Mouse (Mus musculus) ZHBTc4 (cell line): ENCODE results near the gene Gm20075.
"Not testable (repeated sequence)": the region's sequence is repeated elsewhere in the genome, so short reads cannot be mapped to it uniquely, and the experiment has no call there.

Experiments
- DNase-seq: peaks from one replicate; pipeline ENCODE4 v3.0.0-alpha.2; 2011; ENCODE audit warnings: low read depth, low spot score

Gm20075 gene

DNA sequence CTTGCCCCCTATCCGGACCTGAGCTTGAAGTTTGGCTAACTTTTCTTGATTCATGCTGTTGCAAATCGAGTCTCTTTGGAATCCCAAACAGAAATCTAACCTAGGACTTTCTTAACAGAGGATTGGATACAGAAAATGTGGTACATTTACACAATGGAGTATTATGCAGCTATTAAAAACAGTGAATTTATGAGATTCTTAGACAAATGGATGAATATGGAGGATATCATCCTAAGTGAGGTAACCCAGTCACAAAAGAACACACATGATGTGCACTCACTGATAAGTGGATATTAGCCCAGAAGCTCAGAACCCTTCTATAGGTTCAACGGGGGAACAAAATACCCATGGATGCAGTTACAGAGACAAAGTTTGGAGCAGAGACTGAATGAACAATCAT is at the start of gene Gm20075:
Gene Gm20075, minus strand, starts transcription at position 101 of the 400 bp plus-strand sequence.
- not testable (repeated sequence) for DNase-seq

DNA sequence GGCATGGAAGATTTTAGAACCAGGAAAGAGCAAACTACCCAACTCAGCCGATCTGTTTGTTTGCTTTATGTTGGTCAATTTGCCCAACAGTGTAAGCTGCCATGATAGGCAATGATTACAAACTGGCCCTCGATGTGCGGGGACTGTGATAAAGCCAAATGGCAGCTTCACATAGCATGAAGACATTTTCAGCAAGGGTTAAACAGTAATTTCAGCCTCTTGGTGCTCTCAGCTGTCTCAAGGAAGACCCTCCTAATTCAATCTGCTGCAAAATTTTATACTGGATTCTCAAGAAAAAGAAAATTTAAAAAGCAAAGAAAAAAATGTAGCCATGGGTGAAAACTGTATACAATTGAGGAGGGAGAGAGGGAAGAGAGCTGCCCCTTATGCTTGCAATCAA is 47.9 kb upstream of the Gm20075 start:
- DNase-seq: no peak

DNA sequence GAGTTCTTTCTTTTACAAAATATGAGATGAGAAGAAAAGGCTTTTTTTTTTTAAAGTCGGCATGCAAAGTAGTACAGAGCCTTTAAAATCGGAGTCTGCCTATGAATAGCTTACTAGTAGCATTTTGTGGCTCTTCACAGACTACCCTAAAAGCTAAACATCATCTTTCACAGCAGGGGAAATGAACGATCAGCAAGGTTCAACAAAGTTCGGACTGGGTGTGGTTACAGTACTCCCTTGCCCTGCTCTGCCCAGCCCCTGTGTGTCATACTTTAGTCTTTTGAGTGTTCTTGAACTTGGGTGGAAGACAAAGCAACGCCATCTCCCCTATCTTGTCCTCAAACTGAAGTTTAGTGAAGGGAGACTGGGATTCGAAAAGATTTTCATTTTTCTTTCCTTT is 45.5 kb upstream of the Gm20075 start:
- peak; percentile 59 for DNase-seq

DNA sequence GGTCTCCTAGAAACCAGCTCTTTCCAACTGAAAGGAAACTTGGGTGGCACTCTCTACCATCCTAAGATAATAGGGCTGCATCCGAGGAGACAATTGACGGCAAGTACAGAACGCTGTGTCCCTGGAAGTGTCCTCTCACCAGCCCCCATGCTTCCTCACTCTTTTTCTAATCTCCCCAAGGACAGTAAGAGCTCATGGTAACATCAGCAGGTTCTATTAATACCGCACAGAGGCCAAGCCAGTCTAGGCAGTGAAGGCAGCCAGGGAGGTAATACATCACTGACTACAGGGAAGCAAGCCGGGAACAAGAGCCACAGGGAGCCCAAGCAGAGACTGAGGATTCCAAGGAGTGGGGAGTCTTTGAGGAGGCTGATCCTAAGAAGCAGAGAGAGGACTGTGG is 43.8 kb upstream of the Gm20075 start:
- DNase-seq: no peak

DNA sequence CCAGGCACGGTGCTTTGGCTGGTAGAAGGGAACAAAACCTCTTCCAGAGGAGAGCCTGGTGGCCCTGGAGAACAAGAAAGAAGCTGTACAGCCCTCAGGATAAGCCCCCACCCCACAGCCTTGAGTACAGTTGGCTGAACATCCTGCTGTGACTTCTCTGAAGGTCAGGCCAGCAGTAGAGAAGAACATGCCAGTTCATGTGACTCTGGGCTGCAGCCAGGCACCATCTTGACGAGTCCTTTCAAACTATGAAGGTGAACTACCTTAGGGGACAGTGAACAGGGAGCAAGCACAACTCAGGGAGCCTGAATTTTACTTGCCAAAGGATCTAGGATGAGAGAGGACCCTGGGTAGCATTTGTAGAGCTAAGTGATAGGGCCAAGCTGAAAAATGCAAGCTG is 31.5 kb upstream of the Gm20075 start:
- DNase-seq: no peak

DNA sequence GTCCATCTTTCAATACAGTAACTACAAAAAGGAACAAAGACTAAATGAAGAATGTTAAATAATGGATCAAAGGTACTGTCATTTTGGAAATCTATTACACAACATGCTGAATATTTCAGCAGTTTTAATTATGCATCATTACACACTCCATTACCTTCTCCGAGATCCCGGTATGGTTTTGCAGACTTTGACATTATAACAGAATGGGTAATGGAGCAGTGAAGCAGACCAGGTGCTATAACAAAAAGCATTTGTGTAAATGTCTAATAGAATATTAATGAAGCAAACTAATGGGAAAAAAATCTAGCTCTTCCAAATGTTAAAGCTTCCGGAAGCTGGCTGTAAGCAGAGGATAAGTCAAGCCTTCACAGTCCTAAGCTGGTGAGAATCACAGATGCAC is 29.6 kb upstream of the Gm20075 start:
- no peak for DNase-seq

DNA sequence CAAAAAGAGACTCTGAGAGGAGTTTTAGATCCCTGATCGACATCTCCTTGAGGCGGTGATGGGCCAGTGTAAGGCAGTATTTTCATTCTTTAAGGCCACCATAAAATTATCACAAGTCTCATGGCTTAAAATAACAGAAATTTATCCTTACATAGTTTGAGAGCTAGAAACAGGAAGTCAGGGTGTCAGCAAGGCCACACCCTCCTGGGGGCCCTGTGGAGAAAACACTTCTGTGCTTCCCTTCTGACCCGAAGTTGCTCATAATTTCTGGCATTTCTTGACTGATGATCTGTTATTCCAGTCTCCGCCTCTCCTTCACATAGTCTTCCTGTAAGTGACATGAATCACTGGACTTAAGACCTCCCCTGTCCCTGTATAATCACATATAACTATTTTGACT is 25.2 kb upstream of the Gm20075 start:
- no peak for DNase-seq

DNA sequence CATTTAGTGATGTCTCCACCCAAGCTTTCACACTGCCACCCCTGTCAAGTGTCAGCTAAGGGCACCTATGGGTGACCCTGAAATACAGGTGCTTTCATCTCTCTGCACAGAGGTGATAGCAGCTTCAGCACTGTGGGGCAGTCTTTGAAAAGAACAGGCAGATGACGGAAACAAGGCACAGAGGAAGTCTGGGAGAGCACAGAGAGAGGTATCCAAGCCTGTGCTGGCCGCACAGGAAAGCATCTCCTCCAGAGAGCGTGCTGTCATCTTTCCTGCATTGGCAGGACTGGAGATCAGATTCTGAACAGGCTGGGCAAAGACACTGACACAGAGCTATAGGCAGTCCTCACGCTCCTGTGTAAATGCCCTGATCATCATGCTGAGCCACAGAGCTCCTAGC is 9.8 kb upstream of the Gm20075 start:
- no peak for DNase-seq

DNA sequence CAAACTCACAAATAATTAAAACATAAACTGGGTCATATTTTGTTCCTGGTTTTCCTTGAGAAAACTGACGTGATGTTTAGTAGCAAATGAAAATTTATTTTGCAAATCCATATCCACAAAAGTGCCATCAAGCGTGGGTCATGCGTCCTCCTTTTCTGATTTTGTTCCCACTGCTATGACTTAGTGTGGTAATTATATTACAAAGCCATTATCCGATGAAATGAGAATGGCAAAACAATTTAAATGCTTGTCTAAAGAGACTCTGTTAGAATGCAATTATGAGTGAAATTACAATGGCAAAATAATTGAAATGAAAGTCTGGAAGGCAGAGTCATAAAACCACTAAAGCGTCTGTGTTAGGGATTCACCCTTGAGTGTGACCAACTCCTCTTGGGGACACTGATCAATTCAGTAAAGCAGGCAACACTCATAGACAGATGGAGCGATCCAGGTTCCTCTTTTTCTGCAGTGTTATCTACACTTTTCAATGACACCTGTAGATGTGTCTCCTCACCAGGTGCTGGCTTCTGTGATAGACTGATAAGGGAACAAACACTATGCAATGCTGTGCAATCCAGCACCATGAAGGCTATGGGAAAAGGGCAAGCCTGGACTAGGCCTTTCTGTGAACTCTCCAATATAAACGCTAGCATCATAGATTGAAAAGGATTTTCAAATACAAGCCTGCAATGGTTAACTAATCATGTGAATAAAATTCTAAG is 4.6 kb upstream of the Gm20075 start:
- DNase-seq: no peak

DNA sequence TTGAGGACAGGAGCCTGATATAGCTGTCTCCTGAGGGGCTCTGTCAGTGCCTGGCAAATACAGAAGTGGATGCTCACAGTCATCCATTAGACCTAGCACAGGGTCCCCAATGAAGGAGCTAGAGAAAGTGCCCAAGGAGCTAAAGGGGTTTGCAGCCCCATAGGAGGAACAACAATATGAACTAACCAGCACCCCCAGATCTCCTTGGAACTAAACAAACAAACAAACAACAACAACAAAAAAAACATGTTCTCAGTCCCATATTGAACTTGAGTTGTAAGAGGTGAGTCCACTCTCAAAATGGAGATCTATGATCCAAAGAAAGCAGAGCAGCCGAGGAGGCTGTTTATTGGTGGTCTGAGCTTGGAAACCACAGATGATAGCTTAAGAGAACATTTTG is 578 bp upstream of the Gm20075 start, which contains the start of gene Gm17190:
Gene Gm17190, plus strand, starts transcription at position 301 of the 400 bp plus-strand sequence.
- not testable (repeated sequence) for DNase-seq

DNA sequence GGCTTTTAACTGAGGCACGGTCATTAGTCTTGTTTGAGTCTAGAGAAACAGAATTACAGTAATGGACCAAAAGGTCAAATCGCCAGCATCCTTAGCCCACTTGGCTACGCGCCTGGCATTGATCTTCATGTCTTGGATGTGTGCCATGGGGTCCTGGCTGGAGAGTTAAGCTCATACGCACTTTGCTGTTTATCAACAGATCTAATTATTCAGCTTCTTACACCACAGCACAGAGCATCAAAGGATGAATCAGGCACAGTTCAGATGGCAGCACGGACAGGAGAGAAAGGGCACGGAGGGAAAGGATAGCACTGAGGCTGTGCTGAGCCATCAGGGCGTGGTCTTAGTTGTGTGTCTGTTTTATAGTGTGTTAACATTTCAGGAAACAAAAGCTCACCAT is 7.6 kb downstream of the Gm20075 start:
- no peak for DNase-seq

DNA sequence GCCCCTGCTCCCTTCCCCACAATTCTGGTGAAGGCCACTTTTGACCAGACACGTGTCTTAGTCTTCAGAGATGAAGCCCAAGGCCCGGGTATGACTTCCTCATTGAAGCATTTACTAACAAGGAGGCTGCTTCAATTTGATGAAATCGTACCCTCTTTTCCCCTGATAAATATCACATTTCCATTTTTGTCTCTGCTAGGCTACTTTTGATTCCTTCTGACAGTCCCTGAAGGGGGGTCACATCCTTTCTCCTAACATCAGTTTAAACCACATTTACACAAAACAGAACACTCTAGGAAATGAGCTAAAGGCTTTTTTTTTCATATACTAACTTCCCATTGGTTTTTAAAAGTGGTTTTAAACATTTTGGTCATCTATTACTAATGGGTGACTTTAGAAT is 28.4 kb downstream of the Gm20075 start:
- no peak for DNase-seq

DNA sequence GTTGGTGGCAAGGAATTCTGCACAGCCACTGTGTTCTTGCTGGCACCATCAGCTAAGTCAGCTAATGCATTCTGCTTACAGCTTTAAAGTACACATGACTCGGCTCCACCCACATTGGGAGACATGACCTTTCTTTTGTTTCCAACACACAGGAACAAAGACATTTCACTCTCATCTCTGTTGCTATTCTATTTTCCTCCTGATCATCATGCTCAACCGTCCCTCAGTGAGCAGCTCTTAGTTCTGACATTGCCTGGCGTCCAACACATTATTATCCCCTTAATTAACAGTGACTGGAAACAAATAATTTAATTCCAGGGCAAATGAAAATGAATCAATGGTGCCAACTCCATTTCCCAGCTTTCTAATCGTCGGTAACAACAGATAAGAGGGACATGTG is 35.8 kb downstream of the Gm20075 start:
- peak; percentile 26 for DNase-seq

DNA sequence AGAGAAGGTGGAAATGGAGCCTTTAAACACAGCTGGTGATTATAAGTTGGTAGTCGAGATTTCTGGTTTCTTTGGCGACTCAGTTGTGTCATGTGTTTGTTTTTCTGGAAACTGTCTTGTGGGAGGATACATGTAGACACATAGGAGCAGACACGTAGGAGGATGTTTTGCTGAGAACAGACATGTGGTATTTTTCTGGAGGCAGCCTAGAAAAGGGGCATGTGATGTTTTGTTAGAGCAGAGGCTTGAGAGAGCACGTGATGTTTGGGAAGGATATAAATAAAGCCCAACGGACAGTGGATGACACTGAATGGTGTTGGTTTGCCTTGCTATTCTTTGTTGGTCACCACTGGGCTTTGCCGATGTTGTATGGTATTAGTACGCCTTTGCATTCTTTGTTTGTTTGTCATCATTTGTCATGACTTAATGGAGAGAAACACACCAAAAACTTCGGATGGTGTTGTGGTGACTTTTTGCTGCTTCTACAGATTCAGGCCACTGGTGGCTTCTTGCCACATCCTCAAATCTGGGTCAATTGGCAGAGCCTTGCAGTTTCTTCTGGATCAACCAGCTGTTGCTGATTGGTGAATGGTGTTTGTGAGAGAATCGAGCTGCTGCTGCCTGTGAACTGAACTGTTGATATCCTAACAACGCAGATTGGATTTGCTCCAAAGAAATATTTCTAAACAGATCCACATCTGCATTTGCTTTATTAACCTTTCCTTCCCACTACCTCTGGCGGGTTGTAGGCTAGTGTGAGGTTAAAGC is 40.7 kb downstream of the Gm20075 start:
- DNase-seq: no peak

DNA sequence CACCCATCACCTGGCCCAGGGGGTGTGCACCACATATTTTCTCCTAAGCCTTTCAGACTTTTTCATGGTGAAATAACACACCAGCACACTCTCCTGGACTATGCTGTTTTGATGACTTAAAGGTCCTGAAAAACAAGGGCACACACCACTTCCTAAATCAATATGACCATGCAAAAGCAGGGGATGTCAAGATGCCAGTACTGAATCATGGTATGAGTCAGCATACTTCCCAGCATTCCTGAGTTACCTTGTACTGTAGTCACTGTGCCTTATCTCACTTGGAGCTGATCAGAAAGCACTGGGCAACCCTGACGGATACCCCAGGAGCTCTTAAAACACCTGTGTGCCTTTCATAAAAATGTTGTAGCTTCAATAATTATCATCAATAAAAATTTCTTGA is 41.6 kb downstream of the Gm20075 start:
- no peak for DNase-seq

DNA sequence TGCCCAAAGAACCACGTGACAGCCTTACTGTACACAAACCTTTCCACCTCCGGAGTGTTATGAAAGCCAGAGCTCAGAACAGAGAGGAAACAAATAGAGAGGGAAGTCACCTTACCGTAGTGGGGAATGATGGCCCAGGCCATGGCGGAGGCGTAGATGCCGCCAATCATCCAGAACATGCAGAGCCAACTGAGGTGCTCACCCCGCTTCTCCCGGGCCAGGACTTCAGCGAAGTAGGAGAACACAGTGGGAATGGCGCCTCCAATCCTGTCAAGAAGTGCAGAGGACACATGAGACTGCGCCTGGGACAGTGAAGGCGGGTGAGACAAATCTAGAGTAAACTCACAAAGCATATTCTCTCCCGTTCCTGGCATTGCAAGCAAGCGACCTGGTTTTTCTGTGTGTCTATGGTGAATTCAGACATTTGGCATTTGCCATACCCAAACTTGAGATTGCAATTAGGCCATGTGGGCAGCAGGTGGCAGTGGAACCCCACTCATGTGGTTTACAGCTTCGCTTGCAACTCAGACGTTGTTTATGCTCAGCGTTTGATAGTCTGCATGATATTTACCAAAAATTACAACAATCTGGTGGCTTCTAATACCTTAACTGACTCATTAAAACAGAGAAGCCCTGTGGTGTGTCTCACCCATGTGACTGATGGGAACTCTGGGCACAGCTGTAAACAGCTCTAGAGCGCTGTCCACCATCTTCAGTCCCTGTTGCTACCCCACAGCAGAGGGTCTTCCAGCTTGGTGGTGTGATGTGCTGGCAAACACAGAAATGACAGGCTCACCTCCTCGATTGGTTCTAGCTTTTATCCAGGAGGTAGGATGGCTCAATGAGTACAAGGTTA is 50.6 kb downstream of the Gm20075 start:
- peak; percentile 77 for DNase-seq
